Mouse (Mus musculus) urinary bladder, postnatal 36 days (tissue): ENCODE data around the gene Rad51.

Source experiments
- DNase-seq, 2 experiments: peaks; one replicate each; pipeline ENCODE4 v3.0.0; 2022; ENCODE audit warnings: low spot score in 2 of 2, mixed read lengths in 1 of 2

Rad51 gene

GRCm38 (mm10) chr2:119163999-119164398, 51.4 kb downstream of the Rad51 start:
- no peak for DNase-seq

GRCm38 (mm10) chr2:119165401-119165800, 52.8 kb downstream of the Rad51 start:
- no peak for DNase-seq

GRCm38 (mm10) chr2:119166901-119167865, 54.6 kb downstream of the Rad51 start, which contains the start of gene Gchfr:
Gchfr (plus strand) TSS chr2:119167773.
- DNase-seq = peak; percentile 41 to 55

- DNase-seq = no peak
These were observed 55.3 kb downstream of the Rad51 start for GRCm38 (mm10) chr2:119167866-119168256.

- no peak for DNase-seq
These were observed 57.7 kb downstream of the Rad51 start for GRCm38 (mm10) chr2:119170282-119170681.

GRCm38 (mm10) chr2:119171574-119171973, 59.0 kb downstream of the Rad51 start:
- no peak for DNase-seq

GRCm38 (mm10) chr2:119172446-119172845, 59.9 kb downstream of the Rad51 start:
- DNase-seq = no peak

- DNase-seq = peak in 1 of 2 experiments; percentile 40
These were observed 60.4 kb downstream of the Rad51 start for GRCm38 (mm10) chr2:119172862-119173576.

- no peak for DNase-seq
These were observed 61.5 kb downstream of the Rad51 start, which contains the start of gene Gm14137 for GRCm38 (mm10) chr2:119173991-119174651. Gm14137 (plus strand) TSS chr2:119174509.

- DNase-seq = no peak
These were observed 62.3 kb downstream of the Rad51 start for GRCm38 (mm10) chr2:119174866-119175265.

- no peak for DNase-seq
These were observed 63.0 kb downstream of the Rad51 start for GRCm38 (mm10) chr2:119175614-119176013.

- no peak for DNase-seq
These were observed 64.2 kb downstream of the Rad51 start for GRCm38 (mm10) chr2:119176761-119177160.

- no peak for DNase-seq
These were observed 64.9 kb downstream of the Rad51 start for GRCm38 (mm10) chr2:119177384-119177939.

- DNase-seq = no peak
These were observed 70.3 kb downstream of the Rad51 start for GRCm38 (mm10) chr2:119182914-119183313.

- peak; percentile 77 to 86 for DNase-seq
These were observed 76.6 kb downstream of the Rad51 start for GRCm38 (mm10) chr2:119189029-119189710.

GRCm38 (mm10) chr2:119190969-119191368, 78.4 kb downstream of the Rad51 start:
- DNase-seq = no peak

- no peak for DNase-seq
These were observed 81.5 kb downstream of the Rad51 start for GRCm38 (mm10) chr2:119194140-119194539.

GRCm38 (mm10) chr2:119196316-119197108, 83.9 kb downstream of the Rad51 start:
- peak in 1 of 2 experiments; percentile 18 for DNase-seq
